Mouse (Mus musculus) forebrain, embryonic 12.5 days (tissue): ENCODE data around the gene Sgca. TPM values are rescaled to one million over a fixed set of nuclear protein-coding genes. Genes with fewer than 3 reads are reported as not detected.

ENCODE experiments used
- ATAC-seq: fragments of 200-750 bp; cut with Nextera tagmentation; 2 replicates; pipeline ENCODE4 v1.8.0; 2017; ENCODE audit warnings: moderate TSS enrichment; ENCODE audit not compliant: low FRiP score
- H3K27ac ChIP-seq: fragments of 300-500 bp; sonication (generic); 2 replicates; pipeline ENCODE4 v1.5.1; 2016; ENCODE audit warnings: mild to moderate bottlenecking
- H3K27me3 ChIP-seq: fragments of 300-500 bp; sonication (generic); 2 replicates; pipeline ENCODE4 v1.6.1; 2016; ENCODE audit warnings: mild to moderate bottlenecking
- H3K36me3 ChIP-seq: fragments of 300-500 bp; sonication (generic); replicated peaks from 2 replicates; pipeline ENCODE4 v1.6.1; 2016; ENCODE audit warnings: mild to moderate bottlenecking
- H3K4me1 ChIP-seq: fragments of 300-500 bp; sonication (generic); 2 replicates; pipeline ENCODE4 v1.6.1; 2016
- H3K4me2 ChIP-seq: fragments of 300-500 bp; sonication (generic); 2 replicates; pipeline ENCODE4 v1.6.1; 2016; ENCODE audit warnings: mild to moderate bottlenecking, moderate library complexity
- H3K4me3 ChIP-seq: fragments of 300-500 bp; sonication (generic); replicated peaks from 2 replicates; pipeline ENCODE4 v1.5.1; 2016; ENCODE audit warnings: mild to moderate bottlenecking
- H3K9ac ChIP-seq: fragments of 300-500 bp; sonication (generic); 2 replicates; pipeline ENCODE4 v1.6.1; 2016; ENCODE audit warnings: mild to moderate bottlenecking
- H3K9me3 ChIP-seq: fragments of 300-500 bp; sonication (generic); 2 replicates; pipeline ENCODE4 v1.6.1; 2016
- WGBS: fragments of 180-500 bp; shearing (Covaris S2); methylation state at CpG from one replicate; pipeline ENCODE4 v1.1.7; 2016; 5-methylcytosine and 5-hydroxymethylcytosine counted together
- polyA plus RNA-seq: library from polyadenylated mRNA; unstranded; fragments of >200 nt; fragmentation: Nextera tagmentation; extraction: Ambion mirVana; gene quantifications from 2 replicates; pipeline ENCODE4 v1.2.1, GENCODE M21; 2016

Sgca gene
- polyA plus RNA-seq, 1 experiment from 2014 or later = not detected

- H3K9ac ChIP-seq = peak overlapping the region; percentile 94
- H3K4me3 ChIP-seq = peak overlapping the region; percentile 96
- H3K27me3 ChIP-seq = no peaks in the 10 kb centered on the region
- 41% methylated on average over 6 of the region's 6 CpGs for WGBS
- peak overlapping the region; percentile 94 for H3K27ac ChIP-seq
- peaks cover 69% of the 10 kb centered on the region for H3K4me1 ChIP-seq
- no peaks in the 10 kb centered on the region; the same call in 1 of the 2 replicates for H3K36me3 ChIP-seq
- H3K4me2 ChIP-seq = peak overlapping the region; percentile 97
- no peak for ATAC-seq
- no peaks in the 10 kb centered on the region for H3K9me3 ChIP-seq
These were observed 14.1 kb upstream of the Sgca start for GRCm38 (mm10) chr11:94990102-94990748.

GRCm38 (mm10) chr11:94989562-94990017 lies 13.5 kb upstream of the Sgca start:
- Histone ChIP-seq H3K27me3 (no peaks in the 10 kb centered on the region), H3K4me3 (peak overlapping the region; percentile 54), H3K4me2 (peak overlapping the region; percentile 97), H3K27ac (peak overlapping the region; percentile 94), H3K36me3 (no peaks in the 10 kb centered on the region; the same call in 1 of the 2 replicates), H3K4me1 (peaks cover 65% of the 10 kb centered on the region), H3K9me3 (no peaks in the 10 kb centered on the region), H3K9ac (peak overlapping the region; percentile 71)
- peak; percentile 73 for ATAC-seq
- WGBS = 1% methylated on average over 12 of the region's 12 CpGs

- peak overlapping the region; percentile 97 for H3K4me2 ChIP-seq
- peak overlapping the region; percentile 54 for H3K4me3 ChIP-seq
- WGBS = 20% methylated on average over 10 of the region's 10 CpGs
- H3K36me3 ChIP-seq = no peaks in the 10 kb centered on the region
- peak overlapping the region; percentile 94 for H3K27ac ChIP-seq
- peaks cover 59% of the 10 kb centered on the region for H3K4me1 ChIP-seq
- ATAC-seq = no peak
- no peaks in the 10 kb centered on the region for H3K27me3 ChIP-seq
- H3K9ac ChIP-seq = peak overlapping the region; percentile 71
- no peaks in the 10 kb centered on the region for H3K9me3 ChIP-seq
These were observed 12.8 kb upstream of the Sgca start for GRCm38 (mm10) chr11:94988780-94989561.

- no peak overlapping the region for H3K9ac ChIP-seq
- no peak overlapping the region for H3K4me2 ChIP-seq
- no peaks in the 10 kb centered on the region for H3K36me3 ChIP-seq
- H3K27me3 ChIP-seq = no peaks in the 10 kb centered on the region
- H3K9me3 ChIP-seq = no peaks in the 10 kb centered on the region
- WGBS = 83% methylated on average over 8 of the region's 8 CpGs
- no peak overlapping the region for H3K27ac ChIP-seq
- no peak overlapping the region for H3K4me3 ChIP-seq
- H3K4me1 ChIP-seq = peaks cover 48% of the 10 kb centered on the region
- ATAC-seq = no peak
These were observed 11.7 kb upstream of the Sgca start for GRCm38 (mm10) chr11:94987851-94988250.

GRCm38 (mm10) chr11:94987341-94987740 lies 11.2 kb upstream of the Sgca start:
- peaks cover 42% of the 10 kb centered on the region for H3K4me1 ChIP-seq

GRCm38 (mm10) chr11:94986435-94986834 lies 10.3 kb upstream of the Sgca start:
- no peak for ATAC-seq
- H3K9ac ChIP-seq = no peak overlapping the region
- no peak overlapping the region for H3K4me2 ChIP-seq
- no peaks in the 10 kb centered on the region for H3K27me3 ChIP-seq
- no peak overlapping the region for H3K4me3 ChIP-seq
- peaks cover 39% of the 10 kb centered on the region for H3K4me1 ChIP-seq
- WGBS = 73% methylated on average over 2 of the region's 2 CpGs
- no peaks in the 10 kb centered on the region for H3K9me3 ChIP-seq
- H3K27ac ChIP-seq = no peak overlapping the region
- H3K36me3 ChIP-seq = no peaks in the 10 kb centered on the region

More at GRCm38 (mm10) chr11:94987341-94987740, 11.2 kb upstream of the Sgca start:
- no peaks in the 10 kb centered on the region for H3K9me3 ChIP-seq
- no peak overlapping the region for H3K27ac ChIP-seq
- no peak overlapping the region for H3K4me2 ChIP-seq
- H3K4me3 ChIP-seq = no peak overlapping the region
- 51% methylated on average over 6 of the region's 6 CpGs for WGBS
- no peak for ATAC-seq
- H3K36me3 ChIP-seq = no peaks in the 10 kb centered on the region
- no peaks in the 10 kb centered on the region for H3K27me3 ChIP-seq
- H3K9ac ChIP-seq = no peak overlapping the region

GRCm38 (mm10) chr11:94985822-94986221 lies 9.7 kb upstream of the Sgca start:
- H3K4me2 ChIP-seq = no peak overlapping the region
- no peaks in the 10 kb centered on the region for H3K27me3 ChIP-seq
- ATAC-seq = no peak
- H3K4me3 ChIP-seq = no peak overlapping the region
- H3K36me3 ChIP-seq = no peaks in the 10 kb centered on the region
- H3K27ac ChIP-seq = no peak overlapping the region
- WGBS = 86% methylated on average over 5 of the region's 5 CpGs
- H3K9ac ChIP-seq = no peak overlapping the region
- peaks cover 39% of the 10 kb centered on the region for H3K4me1 ChIP-seq
- no peaks in the 10 kb centered on the region for H3K9me3 ChIP-seq

GRCm38 (mm10) chr11:94985140-94985539 lies 9.0 kb upstream of the Sgca start:
- no peak overlapping the region for H3K9ac ChIP-seq
- H3K27ac ChIP-seq = no peak overlapping the region
- no peaks in the 10 kb centered on the region for H3K27me3 ChIP-seq
- ATAC-seq = no peak
- H3K9me3 ChIP-seq = no peaks in the 10 kb centered on the region
- peaks cover 34% of the 10 kb centered on the region for H3K4me1 ChIP-seq
- H3K4me2 ChIP-seq = no peak overlapping the region
- 41% methylated on average over 1 of the region's 1 CpGs for WGBS
- no peaks in the 10 kb centered on the region for H3K36me3 ChIP-seq
- no peak overlapping the region for H3K4me3 ChIP-seq

GRCm38 (mm10) chr11:94979462-94980179 lies 3.5 kb upstream of the Sgca start:
- ATAC-seq = peak; percentile 15
- 78% methylated on average over 11 of the region's 11 CpGs for WGBS
- no peaks in the 10 kb centered on the region for H3K27me3 ChIP-seq
- no peak overlapping the region for H3K27ac ChIP-seq
- H3K9me3 ChIP-seq = no peaks in the 10 kb centered on the region
- H3K4me3 ChIP-seq = no peak overlapping the region
- no peaks in the 10 kb centered on the region for H3K36me3 ChIP-seq
- peaks cover 15% of the 10 kb centered on the region for H3K4me1 ChIP-seq
- no peak overlapping the region for H3K9ac ChIP-seq
- H3K4me2 ChIP-seq = peak overlapping the region; percentile 47

- 0% methylated on average over 20 of the region's 20 CpGs for WGBS
- H3K4me1 ChIP-seq = peaks cover 15% of the 10 kb centered on the region
- H3K9ac ChIP-seq = peak overlapping the region; percentile 56; the same call in 1 of the 2 replicates
- H3K9me3 ChIP-seq = no peaks in the 10 kb centered on the region
- peak overlapping the region; percentile 47 for H3K4me2 ChIP-seq
- no peaks in the 10 kb centered on the region for H3K27me3 ChIP-seq
- peak overlapping the region; percentile 90 for H3K27ac ChIP-seq
- H3K4me3 ChIP-seq = peak overlapping the region; percentile 25
- H3K36me3 ChIP-seq = no peaks in the 10 kb centered on the region
- peak; percentile 94 for ATAC-seq
These were observed 2.8 kb upstream of the Sgca start for GRCm38 (mm10) chr11:94978947-94979346.

GRCm38 (mm10) chr11:94978178-94978915 lies 2.2 kb upstream of the Sgca start:
- H3K9ac ChIP-seq = peak overlapping the region; percentile 56; the same call in 1 of the 2 replicates
- H3K27me3 ChIP-seq = no peaks in the 10 kb centered on the region
- WGBS = 44% methylated on average over 9 of the region's 9 CpGs

More at GRCm38 (mm10) chr11:94978178-94978915, 2.2 kb upstream of the Sgca start:
- Histone ChIP-seq H3K9me3 (no peaks in the 10 kb centered on the region), H3K36me3 (no peaks in the 10 kb centered on the region), H3K4me1 (peaks cover 17% of the 10 kb centered on the region), H3K4me3 (peak overlapping the region; percentile 25), H3K4me2 (peak overlapping the region; percentile 47), H3K27ac (peak overlapping the region; percentile 90)
- ATAC-seq = peak; percentile 70
